Mouse (Mus musculus) heart, embryonic 14.5 days (tissue): ENCODE results near the gene Zfp653. TPM values are rescaled to one million over a fixed set of nuclear protein-coding genes. Genes with fewer than 3 reads are reported as not detected.

Source experiments
- ATAC-seq: fragments of 200-750 bp; cut with Nextera tagmentation; 2 replicates; pipeline ENCODE4 v1.8.0; 2017; ENCODE audit warnings: low read depth, moderate TSS enrichment; ENCODE audit not compliant: insufficient number of reproducible peaks, insufficient read depth, low FRiP score
- H3K27ac ChIP-seq, 2 experiments: fragments of 200-500 bp in 1 of 2; fragments of 300-500 bp in 1 of 2; sonication (generic) in 1 of 2; replicated peaks in 1 of 2; 2 replicates each; pipeline ENCODE4 v1.5.1; 2012 to 2014; ENCODE audit warnings: low read depth in 2 of 2, low read length in 2 of 2, control low read depth in 1 of 2, mild to moderate bottlenecking in 1 of 2, mixed read lengths in 1 of 2; ENCODE audit not compliant: control insufficient read depth in 1 of 2, insufficient read depth in 1 of 2
- H3K27me3 ChIP-seq: fragments of 300-500 bp; sonication (generic); 2 replicates; pipeline ENCODE4 v1.6.1; 2014; ENCODE audit warnings: mild to moderate bottlenecking, low read length, control low read depth; ENCODE audit not compliant: control insufficient read depth, insufficient read depth
- H3K36me3 ChIP-seq: fragments of 300-500 bp; sonication (generic); 2 replicates; pipeline ENCODE4 v1.6.1; 2014; ENCODE audit warnings: mild to moderate bottlenecking, control low read depth, low read length, mixed read lengths; ENCODE audit not compliant: control insufficient read depth, insufficient read depth
- H3K4me1 ChIP-seq, 2 experiments: fragments of 200-500 bp in 1 of 2; fragments of 300-500 bp in 1 of 2; sonication (generic) in 1 of 2; 2 replicates each; pipeline ENCODE4 v1.6.1; 2012 to 2014; ENCODE audit warnings: low read length in 2 of 2, control low read depth in 1 of 2, mixed read lengths in 1 of 2; ENCODE audit not compliant: control insufficient read depth in 2 of 2, insufficient read depth in 2 of 2
- H3K4me2 ChIP-seq: fragments of 300-500 bp; sonication (generic); 2 replicates; pipeline ENCODE4 v1.6.1; 2014; ENCODE audit warnings: mild to moderate bottlenecking, low read length
- H3K4me3 ChIP-seq, 2 experiments: fragments of 200-500 bp in 1 of 2; fragments of 300-500 bp in 1 of 2; sonication (generic) in 1 of 2; 2 replicates each; pipeline ENCODE4 v1.5.1; 2012 to 2014; ENCODE audit warnings: low read length in 2 of 2, mild to moderate bottlenecking in 2 of 2, control low read depth in 1 of 2, low read depth in 1 of 2, moderate library complexity in 1 of 2; ENCODE audit not compliant: control insufficient read depth in 1 of 2, insufficient read depth in 1 of 2
- H3K9ac ChIP-seq: fragments of 300-500 bp; sonication (generic); 2 replicates; pipeline ENCODE4 v1.6.1; 2014; ENCODE audit warnings: mild to moderate bottlenecking, low read length
- H3K9me3 ChIP-seq: fragments of 300-500 bp; sonication (generic); 2 replicates; pipeline ENCODE4 v1.6.1; 2016; ENCODE audit warnings: low read length, control low read depth; ENCODE audit not compliant: control insufficient read depth
- WGBS: fragments of 180-500 bp; shearing (Covaris S2); extraction: QIAGEN DNeasy Blood & Tissue Kit; methylation state at CpG from one replicate; pipeline ENCODE4 v1.1.7; 2014; 5-methylcytosine and 5-hydroxymethylcytosine counted together
- polyA plus RNA-seq: library from polyadenylated mRNA; unstranded; fragments of >200 nt; fragmentation: Nextera tagmentation; extraction: Ambion mirVana; gene quantifications from 2 replicates; pipeline ENCODE4 v1.2.1, GENCODE M21; 2014

Zfp653 gene
- polyA plus RNA-seq, 1 experiment from 2014 or later, result 7.6 TPM

GRCm38 (mm10) chr9:22055713-22056112, 15.5 kb downstream of the Zfp653 start:
- Histone ChIP-seq H3K9ac (no peak overlapping the region), H3K27ac (no peak overlapping the region), H3K36me3 (peaks cover 35% of the 10 kb centered on the region), H3K27me3 (peaks cover 51% of the 10 kb centered on the region), H3K4me1 (peaks cover 5 to 16% of the 10 kb centered on the region in 2 experiments; a peak in 3 of 4 replicates), H3K4me2 (no peak overlapping the region), H3K9me3 (no peaks in the 10 kb centered on the region), H3K4me3 (no peak overlapping the region)
- no peak for ATAC-seq
- 32% methylated on average over 29 of the region's 29 CpGs for WGBS

- H3K4me1 ChIP-seq, result peaks cover 8 to 20% of the 10 kb centered on the region in 2 experiments; a peak in 3 of 4 replicates
- H3K9ac ChIP-seq, result no peak overlapping the region
- no peaks in the 10 kb centered on the region for H3K9me3 ChIP-seq
- WGBS, result 2% methylated on average over 32 of the region's 32 CpGs
- H3K36me3 ChIP-seq, result peaks cover 25% of the 10 kb centered on the region
- no peak overlapping the region for H3K4me3 ChIP-seq
- ATAC-seq, result no peak
- H3K27ac ChIP-seq, result no peak overlapping the region
- peaks cover 63% of the 10 kb centered on the region for H3K27me3 ChIP-seq
- H3K4me2 ChIP-seq, result peak overlapping the region; percentile 29; the same call in 1 of the 2 replicates
Measured at GRCm38 (mm10) chr9:22054411-22055076, 16.6 kb downstream of the Zfp653 start.

- no peak overlapping the region for H3K27ac ChIP-seq
- H3K4me2 ChIP-seq, result no peak overlapping the region
- H3K27me3 ChIP-seq, result peaks cover 68% of the 10 kb centered on the region
- no peak for ATAC-seq
- WGBS, result 20% methylated on average over 7 of the region's 7 CpGs
- no peak overlapping the region for H3K4me3 ChIP-seq
- H3K9ac ChIP-seq, result no peak overlapping the region
- H3K4me1 ChIP-seq, result peaks cover 8 to 20% of the 10 kb centered on the region in 2 experiments; a peak in 3 of 4 replicates
- H3K36me3 ChIP-seq, result peaks cover 21% of the 10 kb centered on the region
- no peaks in the 10 kb centered on the region for H3K9me3 ChIP-seq
Measured at GRCm38 (mm10) chr9:22053657-22054056, 17.5 kb downstream of the Zfp653 start.

- no peak for ATAC-seq
- Histone ChIP-seq H3K4me2 (peak within 1 kb of the TSS; percentile 73), H3K9me3 (no peaks in the 10 kb centered on the region), H3K4me1 (peaks cover 8 to 20% of the 10 kb centered on the region in 2 experiments; a peak in 3 of 4 replicates), H3K9ac (peak within 1 kb of the TSS; percentile 48; the same call in 1 of the 2 replicates), H3K4me3 (peak within 1 kb of the TSS; percentile 30 to 39), H3K27me3 (peaks cover 68% of the 10 kb centered on the region), H3K36me3 (peaks cover 4% of the 10 kb centered on the region; the same call in 1 of the 2 replicates), H3K27ac (no peak within 1 kb of the TSS)
- 1% methylated on average over 18 of the region's 28 CpGs for WGBS
Measured at GRCm38 (mm10) chr9:22051958-22052254, 19.3 kb downstream of the Zfp653 start, which contains the start of gene Elavl3. TSS of gene Elavl3 (minus strand) at chr9:22052023.

GRCm38 (mm10) chr9:22051161-22051957, 19.8 kb downstream of the Zfp653 start:
- peak overlapping the region; percentile 73 for H3K4me2 ChIP-seq
- H3K9me3 ChIP-seq, result no peaks in the 10 kb centered on the region
- H3K27me3 ChIP-seq, result peaks cover 68% of the 10 kb centered on the region
- H3K4me1 ChIP-seq, result peaks cover 8 to 20% of the 10 kb centered on the region in 2 experiments; a peak in 3 of 4 replicates
- no peak overlapping the region for H3K9ac ChIP-seq
- 2% methylated on average over 58 of the region's 67 CpGs for WGBS
- no peaks in the 10 kb centered on the region for H3K36me3 ChIP-seq
- ATAC-seq, result no peak
- no peak overlapping the region for H3K27ac ChIP-seq
- H3K4me3 ChIP-seq, result peak overlapping the region; percentile 30 to 39

GRCm38 (mm10) chr9:22050351-22050889, 20.8 kb downstream of the Zfp653 start:
- peak overlapping the region; percentile 48; the same call in 1 of the 2 replicates for H3K9ac ChIP-seq
- peak overlapping the region; percentile 73 for H3K4me2 ChIP-seq
- H3K27ac ChIP-seq, result no peak overlapping the region
- peaks cover 61% of the 10 kb centered on the region for H3K27me3 ChIP-seq
- peak; percentile 65 for ATAC-seq
- no peaks in the 10 kb centered on the region for H3K36me3 ChIP-seq
- peaks cover 8 to 20% of the 10 kb centered on the region in 2 experiments; a peak in 3 of 4 replicates for H3K4me1 ChIP-seq
- H3K4me3 ChIP-seq, result peak overlapping the region; percentile 30 to 39; a peak in 3 of 4 replicates
- no peaks in the 10 kb centered on the region for H3K9me3 ChIP-seq
- 1% methylated on average over 41 of the region's 43 CpGs for WGBS

- Histone ChIP-seq H3K9me3 (no peaks in the 10 kb centered on the region), H3K4me2 (no peak overlapping the region), H3K4me3 (no peak overlapping the region), H3K27me3 (peaks cover 55% of the 10 kb centered on the region), H3K9ac (no peak overlapping the region), H3K36me3 (no peaks in the 10 kb centered on the region), H3K27ac (no peak overlapping the region), H3K4me1 (peaks cover 8 to 20% of the 10 kb centered on the region in 2 experiments; a peak in 3 of 4 replicates)
- ATAC-seq, result no peak
- 41% methylated on average over 4 of the region's 4 CpGs for WGBS
Measured at GRCm38 (mm10) chr9:22049721-22050270, 21.4 kb downstream of the Zfp653 start.
